Mouse (Mus musculus) mouse embryonic stem cell (cell line): Measurements from ENCODE around the gene Impdh1.

Source experiments
- in situ Hi-C, 2 experiments: fragments of 300-500 bp; cut with MboI; formaldehyde crosslinking; loops; 1 replicate in 1 of 2; 3 replicates in 1 of 2; pipeline ENCODE4 v1.14.3; 2019 to 2020; ENCODE audit warnings: low sequenced_read_pairs in 2 of 2, low pct_unique_long_range_greater_than_20kb in 1 of 2, mixed read lengths in 1 of 2; ENCODE audit not compliant: unreplicated experiment in 1 of 2

Gene Impdh1

GRCm38 (mm10) chr6:29199223-29199855 lies 16.8 kb downstream of the Impdh1 start:
- in situ Hi-C loops, result no loop called here

DNA sequence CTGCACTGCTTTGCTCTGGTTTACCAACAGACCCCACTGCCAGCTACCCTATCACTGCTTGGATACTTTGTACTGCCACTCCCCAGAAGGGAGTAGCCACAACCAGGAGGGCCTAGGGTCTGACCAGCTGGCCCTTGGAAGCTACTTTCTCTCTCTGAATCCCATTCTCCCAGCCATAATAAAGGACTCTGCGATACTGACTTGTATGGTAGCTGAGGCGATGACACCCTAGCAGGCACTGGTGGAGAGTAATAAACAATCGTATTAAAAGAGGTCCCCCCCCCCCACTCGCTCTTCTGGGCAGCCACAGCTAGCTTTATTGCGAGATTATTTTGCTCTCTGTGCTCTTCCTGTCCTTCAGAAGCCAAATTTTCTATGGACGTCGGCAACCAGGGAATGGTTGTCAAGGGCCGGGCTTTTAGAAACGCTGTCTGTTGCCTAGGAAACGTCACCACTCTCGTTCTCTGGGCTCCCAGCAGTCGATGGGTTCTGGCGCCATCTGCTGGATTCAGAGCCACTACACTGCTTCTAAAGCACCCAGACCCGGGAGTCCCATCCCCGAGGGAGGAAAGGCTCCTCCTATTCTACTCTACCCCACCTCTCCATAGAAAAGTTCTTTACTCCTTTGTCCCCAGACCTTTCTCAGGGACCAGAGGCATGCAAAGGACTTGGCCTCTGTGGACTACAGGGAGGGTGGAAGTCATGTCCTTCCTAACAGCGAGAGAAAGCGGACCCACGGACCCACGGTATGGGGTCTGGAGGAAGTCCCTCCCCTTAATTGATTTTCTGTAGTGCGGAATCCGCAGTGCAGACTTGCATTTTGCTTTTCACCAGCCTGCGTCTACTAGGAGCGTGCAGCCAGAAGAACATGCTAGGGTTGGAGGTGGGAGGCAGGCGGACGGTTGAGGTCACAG lies 17.6 kb downstream of the Impdh1 start:
- in situ Hi-C loops, result no loop called here

- in situ Hi-C loops, result no loop called here
Observed at GRCm38 (mm10) chr6:29195846-29196698, 20.1 kb downstream of the Impdh1 start.

DNA sequence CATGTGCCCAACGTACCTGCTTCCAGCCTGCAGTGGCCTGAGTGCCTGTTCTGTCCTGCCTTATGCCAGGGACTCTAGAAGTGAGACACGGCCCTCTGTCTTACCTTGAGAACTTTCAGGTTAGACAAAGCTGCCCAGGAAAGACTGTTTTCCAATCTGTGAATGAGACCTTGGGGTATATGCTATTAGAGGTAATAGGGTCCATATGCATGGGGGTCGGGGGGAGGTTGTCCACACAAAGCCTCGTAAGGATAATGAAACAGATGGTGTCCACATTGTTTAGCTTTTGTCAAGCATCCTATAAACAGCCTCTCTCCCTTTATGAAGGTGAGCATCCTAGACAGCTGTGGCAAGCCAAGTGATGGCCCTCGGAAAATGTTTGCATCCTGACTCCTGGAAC lies 21.0 kb downstream of the Impdh1 start:
- in situ Hi-C loops, result no loop called here

DNA sequence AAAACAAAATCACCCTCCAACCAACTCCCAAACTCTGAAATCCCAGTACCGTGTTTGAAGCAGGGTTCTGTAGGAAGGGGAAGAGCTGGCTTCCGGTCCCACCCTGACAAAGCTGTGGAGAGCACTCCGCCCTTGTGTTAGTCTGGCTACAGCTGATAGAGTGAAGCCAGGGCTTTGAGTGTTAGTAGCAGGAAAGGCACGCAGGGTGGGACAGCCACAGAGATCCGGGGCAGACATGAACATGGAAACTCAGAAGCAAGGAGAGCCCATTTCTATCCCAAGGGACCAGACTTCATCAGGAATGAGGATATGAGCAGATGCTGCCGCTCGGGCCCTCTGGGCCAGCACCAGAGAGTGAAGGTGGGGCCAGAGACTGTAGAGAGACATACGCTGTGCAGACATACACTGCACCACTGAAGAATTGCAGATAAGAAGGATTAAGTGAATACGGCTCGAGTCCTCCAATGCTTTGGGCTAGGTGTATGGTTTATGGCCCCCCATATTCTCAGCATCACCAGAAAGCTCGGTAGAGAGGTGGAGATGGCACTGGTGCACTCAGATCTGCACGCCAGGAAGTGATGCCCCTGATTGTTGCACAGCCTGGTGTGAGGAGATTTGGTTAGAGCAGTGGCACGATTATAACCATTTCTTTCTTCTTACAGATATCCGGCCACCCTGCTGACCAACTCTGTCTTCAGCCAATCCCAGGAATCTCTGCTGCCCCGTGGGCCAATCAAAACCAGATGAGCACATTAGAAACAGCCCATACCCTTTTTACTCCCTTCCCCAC lies 22.0 kb downstream of the Impdh1 start:
- in situ Hi-C loops, result no loop called here

DNA sequence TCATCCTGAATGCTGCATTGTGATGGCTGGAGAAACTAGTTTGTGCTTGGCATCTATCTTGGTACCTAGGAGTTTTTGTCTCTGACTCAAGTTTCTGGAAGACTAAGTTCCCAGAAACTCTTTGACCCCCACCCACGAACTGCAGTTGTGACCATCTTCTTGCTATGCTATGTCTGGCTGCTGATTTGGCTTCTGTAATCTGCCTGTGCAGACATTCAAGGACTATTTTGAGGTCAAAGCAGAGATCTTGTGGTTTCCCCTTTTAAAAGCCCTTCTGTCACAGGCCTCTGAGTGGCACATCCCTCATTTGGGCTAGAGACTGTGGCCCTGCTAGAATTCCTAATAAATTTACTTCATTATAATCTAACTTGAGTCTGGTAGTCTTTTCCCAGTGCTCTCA lies 28.2 kb downstream of the Impdh1 start:
- in situ Hi-C loops, result no loop called here

DNA sequence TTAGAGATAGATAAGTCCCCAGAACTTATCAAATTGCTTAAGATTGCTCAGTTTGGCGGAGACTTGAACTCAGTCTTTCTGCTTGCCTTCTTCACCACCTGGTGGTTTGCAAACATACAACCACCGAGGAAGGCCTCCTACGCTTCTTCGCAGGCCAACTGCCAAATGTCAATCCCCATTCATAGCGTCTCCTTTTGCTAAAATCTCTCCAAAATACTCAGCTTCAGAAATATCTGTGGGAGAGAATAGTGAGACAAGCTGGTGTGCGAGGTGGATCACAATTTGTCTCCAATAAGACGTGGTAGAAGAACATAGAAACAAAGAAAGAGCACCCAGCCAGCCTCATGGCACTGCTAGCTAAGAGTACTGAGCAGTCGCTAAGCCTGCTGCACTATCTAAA lies 36.3 kb downstream of the Impdh1 start:
- in situ Hi-C loops, result no loop called here

DNA sequence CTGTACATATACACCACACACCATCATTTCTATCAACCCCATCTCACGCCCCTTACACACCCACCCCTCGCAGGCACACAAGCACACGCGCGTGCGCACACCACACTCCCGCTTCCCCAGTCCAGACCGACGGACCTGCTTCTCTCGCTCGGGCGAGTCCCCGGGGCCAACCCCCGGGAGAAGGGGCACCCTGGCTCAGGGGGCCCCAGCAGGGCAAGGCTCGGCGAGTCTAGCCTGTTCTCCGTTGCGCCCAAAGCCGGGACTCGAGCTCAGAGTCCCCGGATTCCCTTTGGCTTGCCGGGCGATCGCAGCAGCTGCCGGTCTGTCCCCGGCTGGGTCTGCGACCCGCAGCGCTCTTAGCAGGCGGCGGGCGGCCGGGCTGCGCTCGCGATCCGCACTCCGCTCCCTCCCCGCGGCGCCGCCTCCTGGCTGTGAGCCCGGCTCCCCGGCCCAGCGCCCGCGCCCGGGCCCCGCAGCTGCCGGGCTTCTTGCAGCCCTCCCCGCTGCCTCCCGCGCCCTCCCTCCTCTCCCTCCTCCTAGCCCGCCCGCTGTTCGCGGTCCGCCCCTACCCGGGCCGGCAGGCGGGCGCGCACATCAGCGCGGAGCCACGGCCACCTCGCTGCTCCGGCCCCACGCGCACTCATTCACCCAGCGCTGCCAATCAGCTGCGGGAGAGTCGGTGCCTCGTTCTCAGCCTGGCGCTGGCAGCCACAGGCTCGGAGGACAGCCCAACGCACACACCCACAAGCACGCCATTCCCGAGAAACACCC lies 37.1 kb downstream of the Impdh1 start, which contains the start of gene Prrt4:
Gene Prrt4, minus strand, starts transcription at position 697 of the 771 bp plus-strand sequence.
- in situ Hi-C loops, result no loop called here

DNA sequence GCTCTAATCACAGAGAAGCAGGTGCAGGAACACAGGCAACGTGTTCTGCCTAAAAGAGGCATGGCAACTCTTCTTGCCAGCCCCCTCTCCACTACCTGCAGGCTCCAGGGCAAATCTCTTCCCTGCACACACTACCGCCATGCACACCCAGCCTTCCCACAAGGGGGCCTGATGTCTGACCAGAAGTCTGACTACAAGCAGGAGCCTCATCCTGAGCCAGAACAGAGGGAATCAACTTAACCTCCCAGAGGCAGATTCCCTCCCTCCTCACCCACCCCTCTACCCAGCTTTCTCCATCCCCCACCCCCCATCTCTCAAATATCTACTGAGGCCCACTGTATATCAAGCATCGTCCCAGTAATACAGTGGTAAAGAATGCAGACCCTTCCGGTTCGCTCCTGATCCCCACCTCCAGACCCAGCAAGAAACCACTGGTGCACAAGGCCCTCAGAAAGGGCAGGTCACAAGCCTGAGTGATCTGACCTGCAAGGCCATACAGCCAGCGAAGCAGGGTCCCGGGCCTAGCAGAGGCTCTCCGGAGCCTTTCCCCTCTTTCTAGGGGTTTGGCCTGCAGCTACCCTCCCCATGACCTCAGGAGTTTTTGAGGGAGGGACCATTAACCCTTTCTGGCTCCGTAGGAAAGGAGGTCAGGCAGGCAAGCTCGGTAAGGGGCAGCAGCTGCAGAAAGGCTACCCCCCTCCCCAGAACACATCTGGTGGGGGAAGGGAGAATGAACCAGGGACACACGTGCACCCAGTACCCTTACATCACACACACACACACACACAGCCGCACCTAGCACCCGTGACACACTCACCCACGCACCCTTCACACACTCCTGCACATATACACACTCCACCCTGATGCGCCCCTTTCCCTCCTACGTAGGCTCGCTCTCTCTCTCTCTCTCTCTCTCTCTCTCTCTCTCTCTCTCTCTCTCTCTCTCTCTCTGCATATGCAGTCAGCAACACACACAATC lies 38.0 kb downstream of the Impdh1 start:
- in situ Hi-C loops, result no loop called here

DNA sequence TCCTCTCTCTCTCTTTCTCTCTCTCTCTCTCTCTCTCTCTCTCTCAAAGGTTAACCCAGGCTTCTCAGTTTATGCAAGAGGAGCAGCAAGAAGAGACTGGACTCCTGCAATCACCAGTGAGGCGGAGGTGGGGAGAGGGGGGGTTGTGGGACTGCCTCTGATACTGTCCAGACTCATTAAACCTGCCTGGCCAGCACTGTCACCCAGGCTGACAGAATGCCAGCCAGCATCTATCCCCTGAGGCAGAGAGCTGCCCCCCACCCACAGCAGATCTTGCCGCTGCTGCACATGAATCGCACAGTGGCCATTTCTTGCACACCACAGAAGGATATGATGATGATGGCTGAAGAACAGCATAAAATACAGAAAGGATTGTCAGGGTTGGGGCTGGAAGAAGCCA lies 41.1 kb downstream of the Impdh1 start:
- in situ Hi-C loops, result no loop called here

DNA sequence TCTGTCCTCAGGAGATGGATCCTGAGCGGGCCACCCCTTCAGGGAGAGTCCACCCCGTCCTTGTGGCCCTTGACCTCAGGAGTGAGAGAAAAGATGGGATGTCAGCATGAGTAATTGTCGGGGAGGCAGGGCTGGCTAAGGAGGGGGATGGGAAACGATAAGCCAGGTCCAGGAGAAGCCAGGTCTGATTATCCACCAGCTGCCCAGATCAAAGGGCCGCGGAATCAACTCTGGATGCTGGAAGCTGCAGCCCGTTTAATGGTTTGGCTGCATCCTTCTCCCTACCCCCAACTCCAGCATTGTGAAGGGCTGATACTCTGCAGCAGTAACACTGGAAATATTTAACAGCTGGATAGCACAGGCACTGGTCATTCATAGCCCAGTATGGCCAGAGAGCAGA lies 41.8 kb downstream of the Impdh1 start:
- in situ Hi-C loops, result no loop called here

DNA sequence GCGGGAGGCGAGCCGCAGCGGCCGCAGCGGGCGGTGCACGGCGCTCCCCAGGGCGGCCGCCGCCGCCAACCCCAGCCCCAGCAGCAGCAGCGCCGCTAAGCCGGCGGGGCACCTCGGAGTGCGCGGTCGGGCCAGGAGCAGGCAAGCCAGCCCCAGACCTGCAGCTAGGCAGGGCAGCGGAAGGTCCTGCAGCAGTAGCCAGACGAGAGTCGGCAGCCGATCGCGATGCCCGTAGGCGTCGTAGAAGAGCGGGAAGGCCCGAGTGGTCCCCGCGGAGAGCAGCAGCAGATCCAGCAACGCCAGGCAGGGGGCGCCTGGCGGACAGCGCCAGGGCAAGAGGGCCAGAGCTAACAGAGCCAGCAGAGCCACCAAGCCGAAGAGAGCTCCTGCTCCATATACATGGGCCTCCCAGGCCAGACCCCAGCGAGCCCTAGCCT lies 45.2 kb downstream of the Impdh1 start:
- in situ Hi-C loops, result no loop called here

DNA sequence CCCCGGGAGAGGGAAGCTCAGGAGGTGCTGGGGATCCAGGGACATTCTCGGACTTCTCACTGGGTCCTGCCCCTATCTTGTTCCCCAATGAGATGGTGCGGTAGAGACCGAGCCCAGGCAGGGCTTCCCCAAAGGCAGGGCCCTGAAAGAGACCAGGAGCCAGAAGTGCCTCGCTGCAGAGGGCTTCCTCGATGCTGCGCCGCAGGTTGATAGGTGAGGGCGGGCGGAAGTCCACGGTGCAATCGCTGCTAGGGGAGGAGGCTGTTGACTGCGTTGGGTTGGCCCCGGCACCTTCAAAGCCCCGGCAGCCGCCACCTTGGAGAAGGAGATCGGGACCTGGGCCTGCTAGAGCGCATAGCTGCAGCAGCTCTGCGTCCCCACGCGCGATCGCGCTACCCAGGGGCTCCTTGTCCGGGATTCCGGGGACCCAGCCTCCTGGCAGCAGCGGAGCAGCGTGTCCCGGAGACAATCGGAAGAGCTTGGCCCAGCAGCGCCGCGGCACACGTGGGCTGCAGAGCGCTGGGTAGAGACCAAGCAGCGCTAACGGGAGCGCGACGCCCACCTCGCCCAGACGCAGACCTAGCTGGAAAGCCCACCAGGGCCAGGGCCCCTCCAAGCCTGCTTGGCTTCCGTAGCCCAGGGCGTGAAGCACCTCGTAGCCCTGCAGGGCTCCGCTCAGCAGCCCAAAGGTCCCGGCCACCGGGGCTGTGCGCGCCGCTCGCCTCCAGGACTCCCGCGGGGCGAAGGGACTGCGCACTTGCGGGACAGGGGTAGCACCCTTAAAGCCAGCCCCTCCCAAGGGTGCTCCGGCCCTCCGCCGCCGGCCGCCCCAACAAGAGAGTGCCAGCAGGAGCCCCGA lies 45.9 kb downstream of the Impdh1 start:
- in situ Hi-C loops, result no loop called here

- in situ Hi-C loops, result loop anchor here (5.0 kb wide), 1 partner anchor 33 kb away; no protein-coding TSS in a partner anchor
Observed at GRCm38 (mm10) chr6:29169675-29170062, 46.5 kb downstream of the Impdh1 start.

DNA sequence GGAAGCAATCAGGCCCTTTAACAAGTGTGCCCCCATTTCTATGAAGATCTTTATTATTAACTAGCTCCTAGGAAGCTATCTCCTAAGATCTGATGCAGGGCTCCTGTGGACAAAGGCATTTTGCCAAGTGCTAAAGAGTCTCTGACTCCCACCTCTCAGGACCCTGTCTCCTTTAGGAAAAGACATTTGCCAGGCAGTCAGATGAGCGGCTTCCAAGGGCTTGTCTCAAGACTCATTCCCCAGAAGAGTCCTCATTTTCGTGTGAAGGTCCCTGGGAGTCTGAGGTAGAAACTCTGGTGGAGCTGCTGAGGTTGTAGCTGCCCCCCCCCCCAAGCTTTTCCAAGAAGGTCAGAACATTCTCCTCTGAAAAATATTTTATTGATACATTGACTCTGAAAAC lies 47.3 kb downstream of the Impdh1 start:
- in situ Hi-C loops, result loop anchor here (5.0 kb wide), 1 partner anchor 33 kb away; no protein-coding TSS in a partner anchor
